Mouse (Mus musculus): ENCODE measurements at regions not wholly inside any gene's neighbourhood (a gene's known extent, or its start where the extent isn't known, plus 50 kb on each side); places are given as distances from the start of the nearest gene placed in this dataset.
"Not testable (repeated sequence)": the region's sequence is repeated elsewhere in the genome, so short reads cannot be mapped to it uniquely, and the experiment has no call there.

GRCm38 (mm10) chr13:6829882-6830281 lies 181.3 kb upstream of the Pfkp start:
- no peak overlapping the region for H3K4me2 ChIP-seq
- no peaks in the 10 kb centered on the region for H3K4me1 ChIP-seq (replicated peaks)
- H3K9me3 ChIP-seq = no peaks in the 10 kb centered on the region
- no peak for ATAC-seq (ENCODE audit: low read depth)
- H3K9ac ChIP-seq = no peak overlapping the region
- WGBS = 29% methylated on average over 1 of the region's 1 CpGs
- H3K4me3 ChIP-seq = no peak overlapping the region
- H3K27ac ChIP-seq (replicated peaks) = no peak overlapping the region
- no peaks in the 10 kb centered on the region for H3K36me3 ChIP-seq
- H3K27me3 ChIP-seq = no peaks in the 10 kb centered on the region

- Histone ChIP-seq H3K36me3 (no peaks in the 10 kb centered on the region), H3K9ac (no peak overlapping the region), H3K4me2 (no peak overlapping the region), H3K4me3 (no peak overlapping the region), H3K27me3 (no peaks in the 10 kb centered on the region), H3K4me1 (replicated peaks) (no peaks in the 10 kb centered on the region), H3K27ac (replicated peaks) (no peak overlapping the region), H3K9me3 (no peaks in the 10 kb centered on the region)
- ATAC-seq (ENCODE audit: low read depth) = no peak
- 75% methylated on average over 5 of the region's 5 CpGs for WGBS
Measured at GRCm38 (mm10) chr13:6829346-6829745, 180.8 kb upstream of the Pfkp start.

- WGBS = 77% methylated on average over 8 of the region's 8 CpGs
- H3K27me3 ChIP-seq; H3K4me2 ChIP-seq; H3K9me3 ChIP-seq; H3K4me3 ChIP-seq; ATAC-seq (ENCODE audit: low read depth); H3K36me3 ChIP-seq; H3K27ac ChIP-seq (replicated peaks); H3K9ac ChIP-seq; H3K4me1 ChIP-seq (replicated peaks): not testable (repeated sequence)
Measured at GRCm38 (mm10) chr13:6828601-6829330, 180.2 kb upstream of the Pfkp start.

GRCm38 (mm10) chr13:6802243-6803157 lies 153.9 kb upstream of the Pfkp start:
- Histone ChIP-seq H3K9me3 (no peaks in the 10 kb centered on the region), H3K36me3 (no peaks in the 10 kb centered on the region), H3K9ac (no peak overlapping the region), H3K4me1 (replicated peaks) (no peaks in the 10 kb centered on the region), H3K4me3 (no peak overlapping the region), H3K27me3 (no peaks in the 10 kb centered on the region), H3K27ac (replicated peaks) (no peak overlapping the region), H3K4me2 (no peak overlapping the region)
- no peak for ATAC-seq (ENCODE audit: low read depth)
- 40% methylated on average over 5 of the region's 5 CpGs for WGBS

GRCm38 (mm10) chr13:6767936-6768588 lies 119.5 kb upstream of the Pfkp start:
- no peak for ATAC-seq (ENCODE audit: low read depth)
- Histone ChIP-seq H3K9me3 (no peaks in the 10 kb centered on the region), H3K36me3 (no peaks in the 10 kb centered on the region), H3K4me2 (no peak overlapping the region), H3K27ac (replicated peaks) (no peak overlapping the region), H3K4me3 (no peak overlapping the region), H3K9ac (no peak overlapping the region), H3K27me3 (no peaks in the 10 kb centered on the region), H3K4me1 (replicated peaks) (peaks cover 10% of the 10 kb centered on the region; the same call in 1 of the 2 replicates)
- 46% methylated on average over 6 of the region's 6 CpGs for WGBS

- no peaks in the 10 kb centered on the region for H3K36me3 ChIP-seq
- WGBS = 72% methylated on average over 1 of the region's 1 CpGs
- H3K9ac ChIP-seq = no peak overlapping the region
- H3K4me2 ChIP-seq = no peak overlapping the region
- H3K4me3 ChIP-seq = no peak overlapping the region
- H3K27ac ChIP-seq (replicated peaks) = no peak overlapping the region
- ATAC-seq (ENCODE audit: low read depth) = no peak
- H3K4me1 ChIP-seq (replicated peaks) = no peaks in the 10 kb centered on the region
- H3K27me3 ChIP-seq = no peaks in the 10 kb centered on the region
- H3K9me3 ChIP-seq = no peaks in the 10 kb centered on the region
Measured at GRCm38 (mm10) chr13:6757151-6757550, 108.6 kb upstream of the Pfkp start.

- no peaks in the 10 kb centered on the region for H3K9me3 ChIP-seq
- no peaks in the 10 kb centered on the region for H3K4me1 ChIP-seq (replicated peaks)
- H3K36me3 ChIP-seq = no peaks in the 10 kb centered on the region
- WGBS = 80% methylated on average over 5 of the region's 5 CpGs
- no peaks in the 10 kb centered on the region for H3K27me3 ChIP-seq
- ATAC-seq (ENCODE audit: low read depth) = no peak
- H3K4me2 ChIP-seq = no peak overlapping the region
- no peak overlapping the region for H3K4me3 ChIP-seq
- no peak overlapping the region for H3K9ac ChIP-seq
- H3K27ac ChIP-seq (replicated peaks) = no peak overlapping the region
Measured at GRCm38 (mm10) chr13:6751599-6751998, 103.0 kb upstream of the Pfkp start.

GRCm38 (mm10) chr13:6751149-6751548 lies 102.6 kb upstream of the Pfkp start:
- H3K9me3 ChIP-seq = no peaks in the 10 kb centered on the region
- no peak overlapping the region for H3K4me3 ChIP-seq
- WGBS = 47% methylated on average over 1 of the region's 1 CpGs
- H3K4me2 ChIP-seq = no peak overlapping the region
- H3K36me3 ChIP-seq = no peaks in the 10 kb centered on the region
- H3K27me3 ChIP-seq = no peaks in the 10 kb centered on the region
- ATAC-seq (ENCODE audit: low read depth) = no peak
- H3K9ac ChIP-seq = no peak overlapping the region
- H3K27ac ChIP-seq (replicated peaks) = no peak overlapping the region
- no peaks in the 10 kb centered on the region for H3K4me1 ChIP-seq (replicated peaks)

- no peaks in the 10 kb centered on the region for H3K36me3 ChIP-seq
- no peak for ATAC-seq (ENCODE audit: low read depth)
- H3K9me3 ChIP-seq = no peaks in the 10 kb centered on the region
- H3K4me3 ChIP-seq = no peak overlapping the region
- no peak overlapping the region for H3K9ac ChIP-seq
- H3K4me1 ChIP-seq (replicated peaks) = no peaks in the 10 kb centered on the region
- WGBS = 88% methylated on average over 4 of the region's 4 CpGs
- H3K27me3 ChIP-seq = no peaks in the 10 kb centered on the region
- H3K27ac ChIP-seq (replicated peaks) = no peak overlapping the region
- H3K4me2 ChIP-seq = no peak overlapping the region
Measured at GRCm38 (mm10) chr13:6741916-6742315, 93.3 kb upstream of the Pfkp start.

GRCm38 (mm10) chr13:6736984-6737566 lies 88.5 kb upstream of the Pfkp start:
- Histone ChIP-seq H3K9ac (no peak overlapping the region), H3K4me1 (replicated peaks) (no peaks in the 10 kb centered on the region), H3K27ac (replicated peaks) (no peak overlapping the region), H3K4me2 (no peak overlapping the region), H3K9me3 (no peaks in the 10 kb centered on the region), H3K36me3 (no peaks in the 10 kb centered on the region), H3K4me3 (no peak overlapping the region), H3K27me3 (no peaks in the 10 kb centered on the region)
- ATAC-seq (ENCODE audit: low read depth) = no peak
- 68% methylated on average over 6 of the region's 6 CpGs for WGBS

Measured in neural tube, embryonic 13.5 days (tissue).